Mouse (Mus musculus): ENCODE data around the gene Ksr2. TPM values are rescaled to one million over a fixed set of nuclear protein-coding genes. Genes with fewer than 3 reads are reported as not detected.
"Not testable (repeated sequence)": the region's sequence is repeated elsewhere in the genome, so short reads cannot be mapped to it uniquely, and the experiment has no call there.

Ksr2 gene
- polyA plus RNA-seq (2015; fragmentation: Nextera tagmentation; extraction: Ambion mirVana) = 0.07 and 0.13 TPM in 2 replicates

DNA sequence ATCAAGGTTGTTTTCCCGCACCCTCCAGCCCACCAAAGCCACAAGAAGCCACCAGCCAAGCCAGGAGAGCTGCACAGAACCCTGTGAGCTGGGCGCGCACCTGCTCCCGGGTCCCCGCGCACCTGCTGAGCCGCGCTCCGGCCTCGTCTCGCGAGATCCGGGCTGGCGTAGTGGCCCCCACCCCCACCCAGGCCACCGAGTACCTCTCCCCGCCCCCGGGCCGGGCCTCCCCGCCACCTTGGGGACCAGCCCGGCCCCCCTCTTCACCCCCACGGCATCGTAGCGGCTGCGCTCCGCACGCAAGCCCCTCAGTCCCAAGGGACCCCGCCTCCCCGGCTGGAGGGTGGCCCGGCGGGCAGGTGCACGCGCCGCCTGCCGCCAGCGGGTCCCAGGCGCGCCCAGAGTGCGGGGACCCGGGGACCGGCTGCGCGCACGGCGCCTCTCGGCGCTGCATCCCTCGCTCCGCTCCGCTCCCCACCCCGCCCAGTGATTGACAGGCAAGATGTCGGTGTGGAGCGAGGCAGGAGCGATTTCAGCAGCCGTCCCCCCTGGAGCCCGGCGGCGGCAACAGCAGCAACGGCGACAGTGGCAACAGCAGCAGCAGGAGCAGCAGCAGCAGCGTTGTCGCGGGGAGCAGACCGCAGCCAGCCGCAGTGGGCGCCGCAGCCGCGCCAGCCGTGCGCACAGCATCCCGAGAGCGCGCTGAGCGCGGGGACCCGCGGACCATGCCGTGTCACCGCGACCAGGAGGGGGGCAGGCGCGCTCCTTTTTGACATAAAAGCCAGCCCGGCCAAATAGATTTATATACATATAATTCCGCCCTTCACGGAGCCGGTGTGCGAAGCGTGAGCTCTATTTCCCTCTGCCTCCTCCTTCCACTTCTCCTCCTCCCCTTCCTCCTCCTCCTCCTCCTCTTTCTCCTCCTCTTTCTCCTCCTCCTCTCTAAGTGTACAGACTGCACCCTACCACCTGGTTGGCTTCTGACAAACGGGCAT is at the start of gene Ksr2:
Ksr2 (plus strand) TSS at position 494 of the 995 bp plus-strand sequence.
- Histone ChIP-seq H3K9ac (peak within 1 kb of the TSS; percentile 78), H3K4me3 (peak within 1 kb of the TSS; percentile 72), H3K4me1 (peaks cover 10% of the 10 kb centered on the region), H3K36me3 (no peaks in the 10 kb centered on the region), H3K27ac (replicated peaks) (no peak within 1 kb of the TSS), H3K9me3 (no peaks in the 10 kb centered on the region), H3K4me2 (peak within 1 kb of the TSS; percentile 93), H3K27me3 (replicated peaks) (peaks cover 92% of the 10 kb centered on the region)
- 0 out of 2 replicates have a peak, but pooled peaks have one; percentile 8 for ATAC-seq (ENCODE audit: extremely low read depth, insufficient number of reproducible peaks, low FRiP score, low TSS enrichment)
- under 1% methylated on average over 78 of the region's 89 CpGs for WGBS

GRCm38 (mm10) chr5:117364821-117365220 is 49.0 kb upstream of the Ksr2 start:
- WGBS = 77% methylated on average over 3 of the region's 3 CpGs
- Histone ChIP-seq H3K4me3 (no peak overlapping the region), H3K4me2 (no peak overlapping the region), H3K9ac (no peak overlapping the region), H3K27me3 (replicated peaks) (no peaks in the 10 kb centered on the region), H3K27ac (replicated peaks) (no peak overlapping the region), H3K9me3 (no peaks in the 10 kb centered on the region), H3K4me1 (peaks cover 50% of the 10 kb centered on the region), H3K36me3 (peaks cover 66% of the 10 kb centered on the region)
- ATAC-seq (ENCODE audit: extremely low read depth, insufficient number of reproducible peaks, low FRiP score, low TSS enrichment) = no peak

- 88% methylated on average over 13 of the region's 13 CpGs for WGBS
- Histone ChIP-seq H3K27ac (replicated peaks) (no peak overlapping the region), H3K4me1 (peaks cover 42% of the 10 kb centered on the region), H3K9me3 (no peaks in the 10 kb centered on the region), H3K27me3 (replicated peaks) (no peaks in the 10 kb centered on the region), H3K4me2 (no peak overlapping the region), H3K36me3 (peaks cover 78% of the 10 kb centered on the region), H3K4me3 (no peak overlapping the region), H3K9ac (no peak overlapping the region)
- no peak for ATAC-seq (ENCODE audit: extremely low read depth, insufficient number of reproducible peaks, low FRiP score, low TSS enrichment)
These were observed 47.8 kb upstream of the Ksr2 start for GRCm38 (mm10) chr5:117365904-117366561.

DNA sequence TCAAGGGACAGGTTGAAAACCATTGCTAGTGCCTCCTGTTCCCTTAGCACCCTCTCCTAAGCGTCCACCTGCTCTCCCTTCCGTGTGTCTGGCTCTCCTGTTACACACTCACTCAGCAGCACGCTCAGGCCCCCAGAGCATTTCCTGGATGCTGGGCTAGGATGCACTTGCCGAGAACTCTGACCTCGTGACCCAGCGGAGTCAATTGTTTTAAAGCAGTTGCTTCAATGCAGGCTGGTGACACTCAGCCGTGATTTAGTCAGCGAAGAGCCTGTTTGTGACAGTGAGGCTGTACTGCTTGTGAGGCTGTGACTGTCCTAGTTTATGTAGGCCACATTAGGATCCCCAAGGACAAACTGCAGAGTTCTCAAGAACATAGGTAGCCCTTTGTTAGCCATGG is 46.6 kb upstream of the Ksr2 start:
- Histone ChIP-seq H3K4me3 (no peak overlapping the region), H3K9me3 (no peaks in the 10 kb centered on the region), H3K4me1 (peaks cover 31% of the 10 kb centered on the region), H3K27me3 (replicated peaks) (no peaks in the 10 kb centered on the region), H3K27ac (replicated peaks) (no peak overlapping the region), H3K9ac (no peak overlapping the region), H3K36me3 (peaks cover 89% of the 10 kb centered on the region), H3K4me2 (no peak overlapping the region)
- no peak for ATAC-seq (ENCODE audit: extremely low read depth, insufficient number of reproducible peaks, low FRiP score, low TSS enrichment)
- WGBS = 65% methylated on average over 8 of the region's 8 CpGs

- peaks cover 10% of the 10 kb centered on the region for H3K4me1 ChIP-seq
- no peak overlapping the region for H3K4me3 ChIP-seq
- H3K9me3 ChIP-seq = no peaks in the 10 kb centered on the region
- H3K9ac ChIP-seq = no peak overlapping the region
- H3K36me3 ChIP-seq = peaks cover 100% of the 10 kb centered on the region
- no peak overlapping the region for H3K4me2 ChIP-seq
- H3K27me3 ChIP-seq (replicated peaks) = no peaks in the 10 kb centered on the region
- WGBS = 77% methylated on average over 10 of the region's 10 CpGs
- no peak for ATAC-seq (ENCODE audit: extremely low read depth, insufficient number of reproducible peaks, low FRiP score, low TSS enrichment)
- H3K27ac ChIP-seq (replicated peaks) = no peak overlapping the region
These were observed 43.2 kb upstream of the Ksr2 start for GRCm38 (mm10) chr5:117370592-117370991.

GRCm38 (mm10) chr5:117373418-117373817 is 40.4 kb upstream of the Ksr2 start:
- Histone ChIP-seq H3K9ac (no peak overlapping the region), H3K4me1 (peaks cover 8% of the 10 kb centered on the region), H3K36me3 (peaks cover 100% of the 10 kb centered on the region), H3K27ac (replicated peaks) (no peak overlapping the region), H3K27me3 (replicated peaks) (no peaks in the 10 kb centered on the region), H3K4me3 (no peak overlapping the region), H3K9me3 (no peaks in the 10 kb centered on the region), H3K4me2 (no peak overlapping the region)
- 87% methylated on average over 9 of the region's 9 CpGs for whole genome bisulfite sequencing
- no peak for ATAC-seq (ENCODE audit: extremely low read depth, insufficient number of reproducible peaks, low FRiP score, low TSS enrichment)

DNA sequence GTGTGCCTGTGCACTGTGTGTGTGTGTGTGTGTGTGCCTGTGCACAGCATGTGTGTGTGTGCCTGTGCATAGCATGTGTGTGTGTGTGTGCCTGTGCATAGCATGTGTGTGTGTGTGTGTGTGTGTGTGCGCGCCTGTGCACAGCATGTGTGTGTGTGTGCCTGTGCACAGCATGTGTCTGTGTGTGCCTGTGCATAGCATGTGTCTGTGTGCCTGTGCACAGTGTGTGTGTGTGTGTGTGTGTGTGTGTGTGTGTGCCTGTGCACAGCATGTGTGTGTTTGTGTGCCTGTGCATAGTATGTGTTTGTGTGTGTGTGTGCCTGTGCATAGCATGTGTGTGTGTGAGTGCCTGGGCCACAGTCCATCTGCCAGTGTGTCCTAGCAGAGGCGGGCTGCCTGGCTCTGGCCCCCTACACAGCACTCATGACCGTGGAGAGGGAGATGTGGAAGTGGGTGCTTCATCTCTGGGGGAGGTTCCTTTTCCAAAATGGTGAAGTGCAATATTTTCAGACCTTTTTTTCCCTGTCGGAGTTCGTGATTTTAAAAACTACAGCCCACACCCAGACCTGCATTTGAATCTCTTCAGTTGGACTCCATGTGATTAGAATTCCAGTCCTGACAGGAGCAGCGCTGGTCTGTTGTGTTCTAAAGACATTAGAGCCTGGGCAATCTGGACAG is 39.3 kb upstream of the Ksr2 start:
- ATAC-seq (ENCODE audit: extremely low read depth, insufficient number of reproducible peaks, low FRiP score, low TSS enrichment) = no peak
- Histone ChIP-seq H3K4me2 (no peak overlapping the region), H3K36me3 (peaks cover 100% of the 10 kb centered on the region), H3K27me3 (replicated peaks) (no peaks in the 10 kb centered on the region), H3K9ac (no peak overlapping the region), H3K27ac (replicated peaks) (no peak overlapping the region), H3K4me3 (no peak overlapping the region), H3K9me3 (no peaks in the 10 kb centered on the region), H3K4me1 (peaks cover 8% of the 10 kb centered on the region)
- WGBS = 77% methylated on average over 7 of the region's 7 CpGs

DNA sequence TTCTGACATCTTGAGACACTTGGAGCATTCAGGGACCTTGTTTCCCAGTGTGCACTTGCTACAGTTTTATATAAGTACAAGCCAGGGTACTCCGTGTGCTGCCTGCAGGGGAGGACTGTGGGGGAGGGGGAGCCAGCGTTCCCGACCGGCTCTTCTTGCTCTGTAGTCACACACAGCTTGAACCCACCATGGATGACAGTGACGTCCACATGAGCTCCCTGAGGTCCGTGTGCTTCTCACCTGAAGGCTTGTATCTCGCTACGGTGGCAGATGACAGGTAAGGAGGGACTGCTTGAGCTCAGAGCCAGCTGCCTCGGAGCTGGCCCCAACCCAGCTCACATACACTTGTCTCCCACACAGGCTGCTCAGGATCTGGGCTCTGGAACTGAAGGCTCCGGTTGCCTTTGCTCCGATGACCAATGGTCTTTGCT is 37.5 kb upstream of the Ksr2 start:
- no peak overlapping the region for H3K4me3 ChIP-seq
- H3K4me1 ChIP-seq = peaks cover 7% of the 10 kb centered on the region; the same call in 1 of the 2 replicates
- no peak overlapping the region for H3K4me2 ChIP-seq
- no peak for ATAC-seq (ENCODE audit: extremely low read depth, insufficient number of reproducible peaks, low FRiP score, low TSS enrichment)
- no peak overlapping the region for H3K27ac ChIP-seq (replicated peaks)
- H3K9ac ChIP-seq = no peak overlapping the region
- WGBS = 73% methylated on average over 11 of the region's 11 CpGs
- no peaks in the 10 kb centered on the region for H3K27me3 ChIP-seq (replicated peaks)
- peaks cover 100% of the 10 kb centered on the region for H3K36me3 ChIP-seq
- no peaks in the 10 kb centered on the region for H3K9me3 ChIP-seq

GRCm38 (mm10) chr5:117377731-117378130 is 36.1 kb upstream of the Ksr2 start:
- not testable (repeated sequence) for H3K27ac ChIP-seq (replicated peaks); ATAC-seq (ENCODE audit: extremely low read depth, insufficient number of reproducible peaks, low FRiP score, low TSS enrichment); H3K9me3 ChIP-seq; H3K9ac ChIP-seq; H3K27me3 ChIP-seq (replicated peaks); H3K4me2 ChIP-seq; H3K4me3 ChIP-seq
- Histone ChIP-seq H3K36me3 (peaks cover 100% of the 10 kb centered on the region), H3K4me1 (peaks cover 20% of the 10 kb centered on the region)
- 90% methylated on average over 14 of the region's 14 CpGs for WGBS

DNA sequence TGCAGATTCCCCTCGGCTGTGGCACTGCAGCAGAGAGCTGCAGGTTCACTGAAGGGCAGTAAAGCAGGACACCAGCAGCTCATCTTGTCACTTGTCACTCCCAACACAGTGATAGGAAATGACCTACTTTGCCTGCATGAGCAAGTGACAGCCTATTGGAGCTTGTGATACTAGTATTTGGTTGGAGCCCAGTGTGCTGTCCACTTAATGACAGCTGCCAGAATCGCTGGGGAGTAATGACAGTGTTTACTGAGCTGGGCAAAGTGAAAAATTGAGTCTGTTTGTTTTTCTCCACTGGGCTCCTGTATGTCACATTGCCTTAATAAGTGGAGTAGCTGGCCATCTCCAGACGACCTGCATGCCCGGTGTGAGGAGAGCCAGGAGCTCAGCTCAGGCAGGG is 33.6 kb upstream of the Ksr2 start:
- 61% methylated on average over 4 of the region's 4 CpGs for WGBS
- peaks cover 100% of the 10 kb centered on the region for H3K36me3 ChIP-seq
- no peak overlapping the region for H3K4me2 ChIP-seq
- no peak overlapping the region for H3K4me3 ChIP-seq
- peak overlapping the region; percentile 2; the same call in 1 of the 2 replicates for H3K27ac ChIP-seq (replicated peaks)
- H3K9me3 ChIP-seq = no peaks in the 10 kb centered on the region
- no peak overlapping the region for H3K9ac ChIP-seq
- peaks cover 25% of the 10 kb centered on the region for H3K4me1 ChIP-seq
- no peaks in the 10 kb centered on the region for H3K27me3 ChIP-seq (replicated peaks)
- no peak for ATAC-seq (ENCODE audit: extremely low read depth, insufficient number of reproducible peaks, low FRiP score, low TSS enrichment)

- H3K27ac ChIP-seq (replicated peaks) = no peak overlapping the region
- H3K9me3 ChIP-seq = no peaks in the 10 kb centered on the region
- H3K36me3 ChIP-seq = peaks cover 99% of the 10 kb centered on the region
- no peaks in the 10 kb centered on the region for H3K27me3 ChIP-seq (replicated peaks)
- no peak overlapping the region for H3K4me3 ChIP-seq
- H3K9ac ChIP-seq = peak overlapping the region; percentile 1; the same call in 1 of the 2 replicates
- no peak overlapping the region for H3K4me2 ChIP-seq
- H3K4me1 ChIP-seq = peaks cover 25% of the 10 kb centered on the region
- WGBS = 52% methylated on average over 7 of the region's 7 CpGs
- no peak for ATAC-seq (ENCODE audit: extremely low read depth, insufficient number of reproducible peaks, low FRiP score, low TSS enrichment)
These were observed 32.0 kb upstream of the Ksr2 start for GRCm38 (mm10) chr5:117381785-117382184.
